11 mouse cellular contexts compared by ENCODE assay signal in genomic region chr13:107927499-107928215, GRCm38 (mm10).
DNase-seq lines count a peak whose midpoint lies in the region; ATAC-seq and TF ChIP-seq lines count a peak whose summit lies in the region.
"Had no signal": no experiment of that assay in that cellular context is flagged by ENCODE, and none has a peak within 500 bp of the region (broad histone marks: within the 10 kb centered on the region; RNA-seq: fewer than 3 reads in every experiment).

No protein-coding gene starts in this region.

- no peaks in the 10 kb centered on the region for H3K36me3 ChIP-seq in heart, adult 2 months (ENCODE audit: control insufficient read depth, insufficient read depth, low read length)
- H3K36me3 ChIP-seq: neural tube, embryonic 12.5 days had no signal

- ATAC-seq in megakaryocyte, adult 5-6 weeks (ENCODE audit: poor library complexity, severe bottlenecking) = peak; percentile 87
- ATAC-seq: Patski had no signal

- TF ChIP-seq CTCF in heart, adult 2 months (IDR thresholded peaks at IDR 0.05) = peak; percentile 52

- no peak overlapping the region for H3K4me3 ChIP-seq in heart, adult 2 months
- H3K4me3 ChIP-seq: neural tube, embryonic 12.5 days had no signal

- no peak overlapping the region for H3K9ac ChIP-seq in heart, adult 2 months (ENCODE audit: low read depth, low read length)
- H3K9ac ChIP-seq: neural tube, embryonic 12.5 days had no signal

- no peak for TF ChIP-seq EP300 in heart, adult 2 months (IDR thresholded peaks at IDR 0.05; ENCODE audit: insufficient read depth, low read depth, low read length)

- intact Hi-C loops in heart, adult 2 months (cut with DNase I) = no loop called here

- H3K4me1 ChIP-seq in heart, adult 2 months (ENCODE audit: control insufficient read depth, insufficient read depth, low read length) = no peaks in the 10 kb centered on the region; the same call in 1 of the 2 replicates

- no peaks in the 10 kb centered on the region for H3K79me2 ChIP-seq in heart, adult 2 months (replicated peaks; ENCODE audit: control insufficient read depth, insufficient read depth, low read length)

- no peak for DNase-seq in heart, adult 2 months
- DNase-seq in heart, postnatal 4 days = no peak
- DNase-seq in A20 (ENCODE audit: low read depth, low spot score) = peak; percentile 47
- DNase-seq in T-cell, adult 2 months (ENCODE audit: low spot score) = peak; percentile 63
- no peak for DNase-seq in c-Kit-positive CD71-positive TER-119-positive erythroid progenitor cells, embryonic 14.5 days (ENCODE audit: low spot score)
- DNase-seq in gastrocnemius, postnatal 25 days = no peak
- DNase-seq in layer of hippocampus, postnatal 14 days (ENCODE audit: low spot score in 2 of 2) = no peak
- DNase-seq: cerebellum, adult 9-11 months had no signal

- TF ChIP-seq POLR2A in heart, adult 2 months (IDR thresholded peaks at IDR 0.05; ENCODE audit: insufficient read depth, low read depth, low read length) = no peak

- H3K27me3 ChIP-seq in heart, adult 2 months (ENCODE audit: control insufficient read depth, insufficient read depth, low read length) = no peaks in the 10 kb centered on the region
- H3K27me3 ChIP-seq: neural tube, embryonic 12.5 days; Patski had no signal

- no peak overlapping the region for H3K27ac ChIP-seq in heart, adult 2 months
- H3K27ac ChIP-seq: neural tube, embryonic 12.5 days had no signal

- WGBS in heart, adult 2 months = 58% methylated on average over 10 of the region's 10 CpGs

Comparison
In these comparisons a context has a peak if more than half of its experiments do, and no peak if none do; other contexts are left out.
1. DNase-seq: peak in A20 (single experiment) and T-cell, adult 2 months (single experiment); none in heart, adult 2 months (0 of 2), heart, postnatal 4 days (single experiment), c-Kit-positive CD71-positive TER-119-positive erythroid progenitor cells, embryonic 14.5 days (single experiment), gastrocnemius, postnatal 25 days (single experiment) and layer of hippocampus, postnatal 14 days (0 of 2).